Mouse (Mus musculus) cerebellum, postnatal 10 days (tissue): ENCODE results near the gene Peak1.
"Not testable (repeated sequence)": the region's sequence is repeated elsewhere in the genome, so short reads cannot be mapped to it uniquely, and the experiment has no call there.

Experiments
- DNase-seq, 2 experiments: peaks; one replicate each; pipeline ENCODE4 v3.0.0; 2021; ENCODE audit warnings: mixed read lengths in 2 of 2

Peak1 gene

DNA sequence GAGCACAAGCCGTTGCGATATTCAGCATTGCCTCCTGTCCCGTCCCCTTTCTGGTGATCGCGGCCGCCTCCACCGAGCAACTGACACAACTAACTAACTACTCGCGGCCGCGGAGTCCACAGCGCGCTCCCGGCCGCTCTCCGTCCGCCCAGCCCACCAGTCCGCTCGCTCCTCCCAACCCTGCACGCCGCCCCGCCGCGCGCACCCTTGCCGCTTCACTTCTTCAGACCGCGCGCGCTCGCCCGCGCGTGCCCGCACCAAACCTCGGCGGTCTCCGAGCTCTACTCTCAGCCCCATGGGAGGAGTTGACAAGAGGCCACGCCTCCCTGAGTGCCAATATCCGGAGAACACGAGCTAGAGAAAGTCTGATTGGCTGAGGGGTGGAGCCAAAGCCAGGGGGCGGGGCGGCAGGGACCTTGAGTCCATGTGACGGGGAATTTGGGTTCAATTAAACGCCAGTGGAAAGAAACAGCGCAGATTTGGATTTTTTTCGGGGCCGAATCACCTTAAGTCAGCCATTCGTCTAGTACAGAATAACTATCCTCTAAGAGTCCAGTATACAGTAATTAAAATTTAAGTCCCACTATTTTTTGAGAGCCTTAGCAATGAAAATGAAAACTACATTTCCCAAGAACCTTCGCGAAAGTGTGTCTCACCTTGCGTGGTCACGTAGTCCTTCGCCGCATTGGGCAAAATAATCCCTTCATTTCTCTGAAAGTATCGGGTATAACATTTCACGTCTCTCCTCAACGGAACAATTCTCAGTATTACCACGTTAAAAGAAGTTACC lies at the start of gene Peak1, which contains the start of gene Hmg20a:
Peak1 (minus strand) TSS at position 120 of the 790 bp plus-strand sequence.
Hmg20a (plus strand) TSS at position 662 of the 790 bp plus-strand sequence.
- DNase-seq: peak; percentile 100

- DNase-seq: no peak
Observed at GRCm38 (mm10) chr9:56466251-56466650, 48.4 kb upstream of the Peak1 start.

- DNase-seq: no peak
Observed at GRCm38 (mm10) chr9:56464863-56465654, 47.2 kb upstream of the Peak1 start.

DNA sequence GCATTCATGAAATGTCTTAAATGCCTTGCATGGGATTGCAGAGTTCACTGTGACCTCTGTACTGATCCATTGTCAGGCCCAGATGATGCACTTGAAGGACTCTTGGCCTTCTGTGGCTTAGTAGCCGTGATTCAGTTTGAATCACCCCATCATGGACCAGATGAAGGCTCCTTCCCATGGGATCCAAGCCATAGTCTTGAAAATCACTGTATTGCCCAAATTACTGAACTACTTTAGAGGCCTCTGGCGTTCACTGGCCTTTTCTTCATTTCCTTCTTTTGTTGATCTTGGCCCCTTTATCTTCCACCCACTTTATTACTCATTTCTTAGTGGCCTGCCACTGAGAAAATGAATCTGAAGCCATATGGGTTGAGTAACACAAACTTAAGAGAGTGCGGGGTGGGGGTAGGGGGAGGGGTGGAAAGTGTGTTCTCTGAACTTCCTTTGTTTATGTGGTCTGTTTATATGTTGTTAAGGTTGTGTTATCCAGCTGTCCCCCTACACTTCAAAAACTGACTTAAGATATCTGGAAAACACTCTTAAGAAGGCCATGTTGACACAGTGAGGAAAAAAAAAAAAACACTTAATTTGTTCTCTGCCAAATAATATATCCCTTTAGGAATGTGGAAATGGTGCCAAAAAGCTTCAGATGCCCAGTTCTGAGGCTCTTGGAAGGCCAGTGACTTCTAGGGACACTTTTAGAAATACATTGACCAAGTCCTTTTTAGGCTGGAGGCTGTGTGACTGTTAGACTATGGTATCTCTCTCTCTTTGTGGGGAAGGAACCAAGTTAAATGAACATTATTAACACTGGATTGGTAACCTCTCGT lies 46.0 kb upstream of the Peak1 start:
- DNase-seq: no peak

DNA sequence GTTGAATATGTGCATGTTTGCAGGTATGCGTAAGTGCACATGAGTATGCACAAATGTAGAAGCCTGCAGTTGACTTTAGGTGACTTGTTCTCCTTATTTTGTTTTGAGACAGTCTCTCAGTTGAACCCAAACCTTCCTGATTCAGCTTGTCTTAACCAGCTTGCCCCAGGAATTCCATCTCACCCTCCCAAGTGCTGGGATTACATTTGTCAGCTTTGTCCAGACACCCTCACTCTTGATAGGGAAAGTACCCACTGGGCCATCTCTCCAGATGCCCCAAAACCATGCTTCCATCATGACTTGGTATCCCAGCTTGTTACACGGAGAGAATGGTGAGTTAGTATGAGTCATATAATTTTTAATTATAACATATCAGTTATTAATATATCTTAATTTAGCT lies 45.2 kb upstream of the Peak1 start:
- no peak for DNase-seq

DNA sequence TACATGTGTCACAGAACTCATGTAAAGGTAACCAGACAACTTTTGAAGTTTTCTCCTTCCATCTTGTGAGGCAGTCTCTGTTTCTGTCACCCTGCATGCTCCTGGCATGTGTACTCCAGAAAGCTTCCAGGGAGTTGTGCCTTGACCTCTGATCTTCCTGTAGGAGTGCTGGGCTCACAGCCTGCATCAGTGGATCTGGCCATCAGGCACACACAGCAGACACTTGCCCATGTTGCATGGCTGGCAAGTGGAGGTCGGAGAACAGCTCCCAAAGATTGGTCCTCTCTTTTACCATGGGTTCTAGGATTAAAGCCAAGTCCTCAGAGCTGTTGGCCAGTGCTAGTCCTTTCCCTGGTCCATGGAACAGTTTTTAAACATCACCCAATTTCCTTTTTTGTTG lies 44.7 kb upstream of the Peak1 start:
- DNase-seq: peak in 1 of 2 experiments; percentile 20

- no peak for DNase-seq
Observed at GRCm38 (mm10) chr9:56460987-56461386, 43.1 kb upstream of the Peak1 start.

GRCm38 (mm10) chr9:56456426-56456825 lies 38.6 kb upstream of the Peak1 start:
- no peak for DNase-seq

GRCm38 (mm10) chr9:56453038-56453815 lies 35.4 kb upstream of the Peak1 start:
- DNase-seq: no peak

DNA sequence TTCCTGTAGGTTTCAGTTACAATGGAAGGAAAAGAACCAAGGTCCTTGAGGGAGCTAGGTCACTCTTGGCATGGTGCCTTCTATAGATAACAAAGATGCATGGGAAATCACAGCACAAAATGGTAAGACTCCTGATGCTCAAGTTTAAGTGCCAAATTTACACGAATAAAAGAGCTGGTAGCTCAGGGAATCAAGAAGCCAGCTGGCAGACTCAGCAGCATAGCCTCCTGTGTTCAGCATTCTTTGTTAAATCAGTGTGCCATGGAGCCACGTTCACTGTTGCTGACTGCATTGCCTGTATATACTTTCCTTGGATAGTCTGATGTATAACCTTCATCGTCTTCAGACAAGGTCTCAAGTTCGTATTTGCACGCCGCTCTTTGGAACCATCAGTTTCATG lies 33.7 kb upstream of the Peak1 start:
- DNase-seq: peak; percentile 18 to 24

- DNase-seq: no peak
Observed at GRCm38 (mm10) chr9:56439699-56440098, 21.8 kb upstream of the Peak1 start.

GRCm38 (mm10) chr9:56437300-56437892 lies 19.5 kb upstream of the Peak1 start:
- not testable (repeated sequence) for DNase-seq

DNA sequence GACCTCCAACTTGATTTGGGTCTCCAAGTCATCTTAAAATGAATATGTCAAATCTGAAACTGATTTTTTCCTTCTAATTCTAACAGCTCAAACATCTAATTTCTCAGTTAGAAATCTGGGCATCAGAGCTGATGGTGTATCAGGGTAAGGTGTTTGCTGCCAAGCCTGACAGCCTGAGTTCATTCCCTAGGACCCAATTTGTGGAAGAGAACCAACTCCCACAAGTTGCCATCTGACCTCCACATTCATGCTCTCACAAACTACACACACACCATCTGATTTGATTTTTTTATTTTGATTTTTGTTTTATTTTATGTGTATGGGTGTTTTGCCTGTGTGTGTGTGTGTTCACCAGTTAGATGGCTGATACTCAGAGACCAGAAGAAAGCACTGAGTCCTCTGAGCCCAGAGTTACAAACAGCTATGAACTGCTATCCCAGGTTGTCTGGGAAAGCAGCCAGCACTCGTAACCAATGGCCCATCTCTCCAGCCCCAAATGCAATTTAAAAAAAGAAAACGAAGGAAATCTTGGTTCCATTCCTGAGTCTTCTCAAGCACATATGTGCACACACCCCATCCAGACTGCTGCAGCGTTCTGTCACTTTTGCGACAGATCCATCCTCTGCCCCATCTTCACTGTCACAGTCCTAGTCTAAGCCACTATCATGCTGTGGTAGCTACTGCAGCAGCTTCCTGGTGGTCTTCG lies 18.1 kb upstream of the Peak1 start:
- peak; percentile 77 to 81 for DNase-seq

DNA sequence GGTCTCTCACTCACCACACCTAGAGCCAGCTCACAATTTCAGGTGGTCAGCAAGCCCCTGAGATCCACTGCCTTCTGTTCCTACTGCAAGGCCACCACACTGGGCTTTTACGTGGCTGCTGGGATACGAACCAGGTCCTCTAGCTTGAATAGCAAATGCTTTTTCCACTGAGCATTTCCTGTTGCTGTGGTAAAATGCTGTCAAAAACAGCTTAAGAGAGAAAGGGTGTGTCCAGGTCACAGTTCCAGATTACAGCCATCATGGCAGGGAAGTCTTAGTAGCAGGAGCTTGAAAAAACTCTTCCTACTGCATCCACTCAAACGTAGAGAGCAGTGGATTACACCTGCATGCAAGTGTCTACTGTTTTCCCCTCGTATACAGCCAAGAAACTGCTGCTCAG lies 7.0 kb upstream of the Peak1 start:
- DNase-seq: no peak

- DNase-seq: no peak
Observed at GRCm38 (mm10) chr9:56421991-56422390, 4.1 kb upstream of the Peak1 start.

- DNase-seq: no peak
Observed at GRCm38 (mm10) chr9:56420892-56421601, 3.2 kb upstream of the Peak1 start.

- no peak for DNase-seq
Observed at GRCm38 (mm10) chr9:56420236-56420635, 2.4 kb upstream of the Peak1 start.

DNA sequence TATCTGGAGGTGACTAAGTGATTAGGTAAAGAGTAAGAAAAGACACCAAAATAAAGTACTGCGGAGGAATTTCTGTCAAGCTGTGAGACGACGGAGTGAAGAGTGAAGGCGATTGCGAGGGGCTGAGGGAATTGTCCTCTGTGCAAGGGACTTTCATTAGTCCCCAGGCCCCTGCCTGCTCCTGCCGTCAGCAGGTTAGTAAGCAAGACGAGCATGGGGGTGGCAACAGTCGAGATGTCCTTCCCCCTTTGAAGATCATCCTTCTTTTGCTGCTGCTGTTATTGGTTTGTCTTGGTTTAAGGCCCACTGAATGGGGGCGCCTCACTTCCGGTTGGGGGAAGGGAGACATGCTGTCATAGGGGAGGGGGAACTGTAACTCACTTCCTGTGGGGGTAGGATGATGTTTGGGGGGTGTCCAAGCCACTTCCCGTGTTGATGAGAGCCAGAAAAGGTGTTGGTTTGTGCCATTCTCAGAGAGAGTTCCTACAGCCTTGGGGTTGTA lies 922 bp upstream of the Peak1 start:
- peak; percentile 91 to 92 for DNase-seq

DNA sequence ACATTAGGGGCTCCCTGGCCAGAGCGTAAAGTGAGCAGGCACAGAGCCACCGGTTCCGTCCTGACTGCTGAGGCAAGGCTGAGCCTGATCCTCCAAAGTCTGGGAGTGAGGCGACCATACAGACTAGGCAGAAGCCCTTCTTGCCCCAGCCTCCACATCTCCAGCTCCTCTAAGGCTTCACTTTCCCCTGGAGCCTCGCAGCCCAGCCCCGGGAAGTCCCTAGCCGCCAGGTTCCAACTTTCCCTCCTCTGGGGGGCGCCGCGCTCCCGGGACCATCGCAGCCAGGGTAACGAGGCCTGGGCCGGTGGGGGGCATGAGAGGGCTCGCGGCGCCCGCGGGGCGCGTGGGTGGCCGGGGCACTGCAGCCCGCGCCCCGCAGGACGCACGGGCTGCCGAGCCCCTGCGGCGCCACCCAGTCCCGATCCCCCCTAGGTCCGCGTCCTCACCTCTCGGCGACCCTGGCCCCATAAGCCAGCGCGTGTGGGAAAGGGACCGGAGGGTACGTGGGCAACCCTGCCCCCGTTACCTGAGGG lies 386 bp downstream of the Peak1 start:
- DNase-seq: peak; percentile 88
